Mouse (Mus musculus): ENCODE data around the gene Snap91.

- TF ChIP-seq POLR2A (IDR thresholded peaks at IDR 0.05; ENCODE audit: borderline replicate concordance, low read depth, low read length) (no peak), CTCF (IDR thresholded peaks at IDR 0.05; ENCODE audit: low read depth, low read length) (no peak)
Measured at GRCm38 (mm10) chr9:86782836-86783235, 97.6 kb downstream of the Snap91 start.
